Mouse (Mus musculus): ENCODE results near the gene Nthl1. TPM values are rescaled to one million over a fixed set of nuclear protein-coding genes. Genes with fewer than 3 reads are reported as not detected.
"Not testable (repeated sequence)": the region's sequence is repeated elsewhere in the genome, so short reads cannot be mapped to it uniquely, and the experiment has no call there.

The Nthl1 gene
- total RNA-seq, 2 experiments from 2014 or later: 3.9 to 6.9 TPM

- DNase-seq: no peak
Observed at GRCm38 (mm10) chr17:24651835-24652234, 19.4 kb downstream of the Nthl1 start.

- DNase-seq: peak; percentile 44 to 61
Observed at GRCm38 (mm10) chr17:24653967-24654710, 21.7 kb downstream of the Nthl1 start.

- no peak for DNase-seq
Observed at GRCm38 (mm10) chr17:24654969-24655368, 22.5 kb downstream of the Nthl1 start.

- DNase-seq: no peak
Observed at GRCm38 (mm10) chr17:24658017-24658758, 25.7 kb downstream of the Nthl1 start, which contains the start of gene Npw. Gene Npw, minus strand, starts transcription at chr17:24658457.

- not testable (repeated sequence) for DNase-seq
Observed at GRCm38 (mm10) chr17:24667011-24667410, 34.5 kb downstream of the Nthl1 start.

GRCm38 (mm10) chr17:24667416-24667815 lies 34.9 kb downstream of the Nthl1 start:
- no peak for DNase-seq

- DNase-seq: not testable (repeated sequence)
Observed at GRCm38 (mm10) chr17:24669214-24669544, 36.7 kb downstream of the Nthl1 start.

GRCm38 (mm10) chr17:24669545-24670245 lies 37.2 kb downstream of the Nthl1 start, which contains the start of gene Zfp598:
Gene Zfp598, plus strand, starts transcription at chr17:24669687.
- peak; percentile 93 to 94 for DNase-seq

GRCm38 (mm10) chr17:24670246-24670844 lies 37.9 kb downstream of the Nthl1 start:
- no peak for DNase-seq

- no peak for DNase-seq
Observed at GRCm38 (mm10) chr17:24671346-24671745, 38.9 kb downstream of the Nthl1 start.

GRCm38 (mm10) chr17:24672141-24672540 lies 39.7 kb downstream of the Nthl1 start:
- no peak for DNase-seq

GRCm38 (mm10) chr17:24674277-24674676 lies 41.8 kb downstream of the Nthl1 start:
- peak; percentile 48 to 55 for DNase-seq

- peak in 1 of 2 experiments; percentile 56 for DNase-seq
Observed at GRCm38 (mm10) chr17:24676187-24676586, 43.7 kb downstream of the Nthl1 start.

- DNase-seq: no peak
Observed at GRCm38 (mm10) chr17:24676877-24677276, 44.4 kb downstream of the Nthl1 start.

GRCm38 (mm10) chr17:24677500-24678080 lies 45.1 kb downstream of the Nthl1 start:
- DNase-seq: no peak

GRCm38 (mm10) chr17:24686514-24686913 lies 54.0 kb downstream of the Nthl1 start:
- no peak for DNase-seq

- DNase-seq: peak in 1 of 2 experiments; percentile 27
Observed at GRCm38 (mm10) chr17:24687146-24687595, 54.7 kb downstream of the Nthl1 start.

- DNase-seq: no peak
Observed at GRCm38 (mm10) chr17:24687599-24687998, 55.1 kb downstream of the Nthl1 start.
